In the genomic region with DNA sequence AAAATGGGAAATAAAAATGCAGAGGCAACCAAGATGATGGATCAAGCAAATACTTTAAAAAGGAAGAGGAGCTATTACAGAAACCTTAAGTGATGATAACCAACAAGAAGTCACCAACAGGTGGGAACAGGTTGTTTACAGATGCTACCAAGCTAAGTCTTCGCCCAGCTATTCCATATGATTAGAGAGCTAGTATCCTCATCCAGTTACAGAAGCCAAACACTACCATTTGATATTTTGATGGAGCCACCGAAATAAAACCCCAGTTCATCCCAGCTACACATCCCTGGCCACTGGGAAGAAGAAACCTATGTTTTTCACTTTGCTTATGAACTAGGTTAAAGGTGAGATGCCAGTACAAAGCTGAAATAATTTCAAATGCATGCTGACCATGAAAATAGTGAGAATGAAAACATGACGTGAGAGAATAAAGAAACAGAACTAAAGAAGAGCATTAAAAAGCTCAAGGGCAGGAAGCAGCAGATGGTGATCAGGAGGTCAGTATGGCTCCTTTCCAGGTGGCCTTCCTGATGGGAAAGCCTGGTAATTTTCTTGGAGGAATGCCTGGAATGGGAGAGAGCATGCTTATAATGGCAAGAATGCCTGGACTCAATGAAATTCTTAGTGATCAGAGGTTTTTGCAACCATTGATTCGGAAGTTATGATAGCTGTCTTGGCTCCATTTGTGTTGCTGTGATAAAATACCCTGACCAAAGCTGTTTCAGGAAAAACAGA, we compare ENCODE assay signal across 13 mouse cellular contexts. TPM values are rescaled to one million over a fixed set of nuclear protein-coding genes. Genes with fewer than 3 reads are reported as not detected.
DNase-seq lines count a peak whose midpoint lies in the region; ATAC-seq lines count a peak whose summit lies in the region.
"Had no signal": no experiment of that assay in that cellular context is flagged by ENCODE, and none has a peak within 500 bp of the region (broad histone marks: within the 10 kb centered on the region; RNA-seq: fewer than 3 reads in every experiment).

No protein-coding gene starts in this region.

- H3K27me3 ChIP-seq in heart, embryonic 11.5 days (ENCODE audit: control insufficient read depth, insufficient read depth, low read length), result no peaks in the 10 kb centered on the region
- H3K27me3 ChIP-seq: embryonic facial prominence, embryonic 12.5 days; hindbrain, embryonic 12.5 days; liver, embryonic 15.5 days had no signal

- no peak overlapping the region for H3K9ac ChIP-seq in heart, embryonic 11.5 days (ENCODE audit: low read depth, low read length)
- H3K9ac ChIP-seq: embryonic facial prominence, embryonic 12.5 days; hindbrain, embryonic 12.5 days; liver, embryonic 15.5 days had no signal

- H3K9me3 ChIP-seq in heart, embryonic 11.5 days (replicated peaks; ENCODE audit: control insufficient read depth, low read length), result peaks cover 3% of the 10 kb centered on the region; the same call in 1 of the 2 replicates
- H3K9me3 ChIP-seq: embryonic facial prominence, embryonic 12.5 days; hindbrain, embryonic 12.5 days; liver, embryonic 15.5 days had no signal

- no peak overlapping the region for H3K27ac ChIP-seq in heart, embryonic 11.5 days (ENCODE audit: low read depth, low read length)
- H3K27ac ChIP-seq: embryonic facial prominence, embryonic 12.5 days; hindbrain, embryonic 12.5 days; liver, embryonic 15.5 days; stomach, postnatal 0 days had no signal

- 79% methylated on average over 4 of the region's 4 CpGs for WGBS in heart, embryonic 11.5 days (ENCODE audit: insufficient replicate concordance)

- no peaks in the 10 kb centered on the region for H3K36me3 ChIP-seq in heart, embryonic 11.5 days (ENCODE audit: control insufficient read depth, insufficient read depth, low read length)
- H3K36me3 ChIP-seq: embryonic facial prominence, embryonic 12.5 days; hindbrain, embryonic 12.5 days; liver, embryonic 15.5 days had no signal

- no peak for ATAC-seq in heart, embryonic 11.5 days (replicated peaks; ENCODE audit: insufficient number of reproducible peaks, low FRiP score, low TSS enrichment)
- ATAC-seq in megakaryocyte, adult 5-6 weeks (ENCODE audit: poor library complexity, severe bottlenecking), result no peak

- 0 out of 2 replicates have a peak, but pooled peaks cover 2% of the 10 kb centered on the region for H3K4me1 ChIP-seq in heart, embryonic 11.5 days (ENCODE audit: control insufficient read depth, insufficient read depth, low read length)
- H3K4me1 ChIP-seq: embryonic facial prominence, embryonic 12.5 days; hindbrain, embryonic 12.5 days; liver, embryonic 15.5 days had no signal

- H3K4me3 ChIP-seq in heart, embryonic 11.5 days (ENCODE audit: low read depth, low read length), result no peak overlapping the region
- H3K4me3 ChIP-seq: embryonic facial prominence, embryonic 12.5 days; hindbrain, embryonic 12.5 days; liver, embryonic 15.5 days; myocyte had no signal

- DNase-seq in heart, adult 18-20 months, result peak; percentile 56 to 63
- DNase-seq in NIH3T3 (ENCODE audit: low read depth), result peak; percentile 59
- DNase-seq in cerebellum, adult 9-11 months, result peak; percentile 92
- peak; percentile 60 for DNase-seq in kidney, adult 9 months
- no peak for DNase-seq in urinary bladder, postnatal 10 days (ENCODE audit: low spot score)
- no peak for DNase-seq in right cerebral cortex, adult 18-20 months

- H3K4me2 ChIP-seq in heart, embryonic 11.5 days, result no peak overlapping the region
- H3K4me2 ChIP-seq: embryonic facial prominence, embryonic 12.5 days; hindbrain, embryonic 12.5 days; liver, embryonic 15.5 days had no signal

RNA-seq across cellular contexts. Expression of a gene that starts 48.7 kb away (rescaled TPM):
- 10 to 100 TPM; 36.8 to 45.1 TPM for total RNA-seq in heart, adult 18-20 months (2021)
- 29.0 and 35.4 TPM in 2 replicates for polyA plus RNA-seq in heart, embryonic 11.5 days (2014; fragmentation: Nextera tagmentation; extraction: Ambion mirVana)
- total RNA-seq in megakaryocyte, adult 5-6 weeks (2015), result 4.3 and 4.6 TPM in 2 replicates
- 2.2 and 2.5 TPM in 2 replicates for total RNA-seq in megakaryocyte, adult 5-6 weeks (2017)

Comparison
In these comparisons a context has a peak if more than half of its experiments do, and no peak if none do; other contexts are left out.
1. DNase-seq: peak in heart, adult 18-20 months (2 of 2), NIH3T3 (single experiment), cerebellum, adult 9-11 months (single experiment) and kidney, adult 9 months (single experiment); none in urinary bladder, postnatal 10 days (single experiment) and right cerebral cortex, adult 18-20 months (single experiment).
2. RNA of a gene that starts 48.7 kb away (total RNA-seq): 36.8 to 45.1 TPM in heart, adult 18-20 months; 2.2 to 4.6 TPM in megakaryocyte, adult 5-6 weeks; every median in the first group is over 4 times any median in the second.